Mouse (Mus musculus) testis, postnatal 14 days (tissue): ENCODE measurements around the gene Inpp5a.

Source experiments
- DNase-seq: peaks from one replicate; pipeline ENCODE4 v3.0.0; 2021; ENCODE audit warnings: low spot score

The Inpp5a gene

DNA sequence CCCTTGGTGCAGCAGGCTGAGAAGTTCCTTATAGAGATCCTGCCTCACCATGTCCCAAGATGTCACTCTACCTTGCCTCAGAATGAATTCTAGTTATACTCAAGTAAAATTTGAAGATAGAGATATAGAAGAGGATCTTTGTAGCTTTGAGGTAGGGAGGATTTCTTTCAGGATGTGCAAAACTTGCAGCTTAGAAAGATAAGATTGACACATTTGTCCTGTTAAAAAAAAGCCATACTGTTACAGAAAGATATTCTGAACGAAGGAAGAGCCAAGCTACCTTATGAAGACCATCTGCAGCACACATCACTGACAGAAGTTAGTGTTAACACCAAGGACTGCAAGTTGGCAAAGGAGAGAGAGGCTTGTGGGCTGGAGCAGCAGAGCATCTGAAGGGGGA lies 90.2 kb downstream of the Inpp5a start:
- no peak for DNase-seq

DNA sequence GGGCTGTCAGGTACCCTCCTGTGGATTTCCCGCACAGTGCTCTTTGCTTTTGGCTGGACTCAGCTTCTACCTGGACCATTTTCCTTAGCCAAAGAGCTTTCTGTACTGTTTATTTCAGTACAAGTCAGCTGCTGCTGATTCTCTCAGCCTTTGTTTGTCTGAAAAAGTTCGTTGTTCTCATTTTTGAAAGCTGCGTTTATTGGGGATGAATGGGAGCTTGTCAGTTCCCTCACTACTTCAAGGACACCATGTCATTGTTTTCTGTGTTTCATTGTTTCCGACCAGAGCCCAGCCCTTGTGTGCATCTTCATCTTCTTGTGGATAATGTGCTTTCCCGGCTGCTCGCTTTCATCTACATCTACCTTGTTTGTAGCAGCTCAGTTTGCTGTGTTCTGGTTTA lies 90.7 kb downstream of the Inpp5a start:
- no peak for DNase-seq

DNA sequence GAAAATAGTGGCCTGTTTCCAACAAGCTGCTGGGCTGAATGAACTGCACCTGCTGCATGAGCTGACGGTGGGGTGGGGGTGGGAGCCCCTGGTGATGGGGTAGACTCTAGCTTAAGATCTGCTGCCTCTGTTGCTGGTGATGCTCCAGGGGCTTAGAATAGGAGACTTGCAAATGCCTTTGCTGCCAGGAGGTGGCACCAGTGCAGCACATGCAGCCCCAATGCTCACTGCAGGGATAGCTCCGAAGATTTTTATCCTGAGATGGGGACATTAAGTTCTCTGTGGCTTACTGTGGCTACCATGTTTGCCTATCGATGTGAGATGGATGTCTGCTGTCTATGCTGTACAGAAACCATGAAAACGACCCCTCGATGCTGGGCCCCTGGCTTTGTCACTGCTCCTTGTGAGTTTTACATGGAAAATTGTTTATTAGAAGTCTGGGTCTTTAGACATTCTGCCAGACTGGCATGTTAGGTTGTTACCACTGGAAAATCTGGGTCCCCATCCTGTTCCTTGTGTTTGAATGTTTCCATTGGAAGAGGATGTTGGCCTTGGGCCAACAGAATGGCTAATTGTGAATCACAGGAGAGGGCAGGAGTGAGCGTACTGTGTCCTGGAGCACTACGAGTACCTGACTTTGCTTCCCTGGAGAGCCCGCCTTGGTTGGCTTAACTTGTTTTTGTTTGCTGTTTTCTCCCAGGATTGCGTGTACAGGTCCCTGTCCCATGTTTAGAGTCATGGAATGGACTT lies 95.5 kb downstream of the Inpp5a start:
- peak; percentile 28 for DNase-seq

DNA sequence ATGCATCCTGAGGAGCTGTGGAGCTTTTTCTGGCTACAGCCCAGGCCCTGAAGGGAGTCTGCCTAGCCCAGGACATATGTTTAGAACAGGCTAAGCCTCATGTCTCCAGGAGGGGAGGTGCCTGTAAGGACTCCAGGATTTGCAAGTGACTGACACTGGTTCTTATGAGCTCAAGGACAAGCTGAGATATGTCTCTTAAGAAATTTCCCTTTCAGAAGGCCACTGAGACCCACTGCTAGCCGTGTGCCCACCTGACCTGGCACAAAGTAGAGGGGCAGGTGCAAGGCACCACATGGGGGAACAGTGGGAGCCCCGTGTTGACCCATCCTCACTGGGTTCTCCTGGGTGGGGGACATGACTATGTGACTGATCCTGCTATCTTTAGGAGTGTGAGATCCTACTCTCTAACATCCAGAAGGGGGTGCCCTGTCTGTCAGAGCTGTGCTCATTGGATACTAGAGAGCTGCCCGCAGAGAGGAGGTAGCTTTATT lies 100.9 kb downstream of the Inpp5a start:
- DNase-seq, result no peak

DNA sequence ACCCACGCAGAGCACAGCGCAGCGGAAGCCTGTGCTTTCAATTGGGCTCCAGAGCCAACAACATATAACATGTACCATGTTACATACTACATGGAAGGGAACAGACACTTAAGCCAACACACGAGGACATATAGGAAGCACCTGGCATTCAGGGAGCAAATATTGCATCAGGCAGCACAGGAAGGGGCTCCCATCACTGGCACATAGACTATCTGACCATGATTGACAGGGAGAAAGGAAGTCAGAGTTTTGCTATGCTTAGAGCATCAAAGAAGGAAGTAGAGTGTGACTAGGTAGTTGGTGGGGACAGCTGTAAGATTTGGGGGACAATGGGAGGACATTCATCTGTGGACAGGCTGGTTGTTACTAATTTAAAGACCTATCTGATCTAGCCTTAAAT lies 103.4 kb downstream of the Inpp5a start:
- no peak for DNase-seq

DNA sequence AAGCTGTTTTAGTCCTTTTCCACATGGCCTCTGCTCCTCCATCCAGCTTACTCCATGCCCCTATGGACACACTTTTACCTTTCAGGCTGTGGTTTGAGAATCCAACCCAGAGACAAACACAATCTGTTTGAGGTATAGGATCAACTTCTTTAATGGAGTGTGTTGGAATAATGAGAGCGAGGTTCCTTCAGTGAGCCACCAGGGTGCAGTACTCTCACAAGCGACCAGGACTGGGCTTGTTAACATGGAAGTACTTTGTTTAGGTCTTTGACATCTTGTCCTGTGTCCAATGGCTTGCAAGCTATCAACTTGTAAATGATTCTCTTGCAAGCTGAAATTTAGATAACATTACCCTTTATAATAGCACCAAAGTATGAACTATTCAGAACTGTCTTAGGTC lies 104.0 kb downstream of the Inpp5a start:
- DNase-seq, result no peak

DNA sequence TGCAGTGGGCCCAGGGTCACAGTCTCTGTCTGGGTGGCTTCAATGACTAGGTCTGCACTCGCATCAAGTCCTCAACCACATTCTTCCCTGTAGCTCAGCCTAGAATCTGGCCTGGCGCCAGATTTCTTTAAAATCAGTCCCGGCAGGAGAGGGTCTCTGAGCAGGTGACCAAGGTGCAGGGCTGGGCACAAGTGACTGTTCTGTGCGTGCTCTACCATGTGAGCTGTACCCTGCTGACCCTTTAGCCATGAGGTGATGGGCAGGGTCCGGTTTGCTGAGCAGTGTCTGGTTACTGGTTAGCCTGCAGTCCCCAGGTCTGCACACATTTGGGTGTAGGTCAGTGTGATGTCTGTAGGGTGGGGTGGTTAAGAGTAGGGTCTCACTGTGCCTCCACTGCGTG lies 106.9 kb downstream of the Inpp5a start:
- DNase-seq, result no peak

DNA sequence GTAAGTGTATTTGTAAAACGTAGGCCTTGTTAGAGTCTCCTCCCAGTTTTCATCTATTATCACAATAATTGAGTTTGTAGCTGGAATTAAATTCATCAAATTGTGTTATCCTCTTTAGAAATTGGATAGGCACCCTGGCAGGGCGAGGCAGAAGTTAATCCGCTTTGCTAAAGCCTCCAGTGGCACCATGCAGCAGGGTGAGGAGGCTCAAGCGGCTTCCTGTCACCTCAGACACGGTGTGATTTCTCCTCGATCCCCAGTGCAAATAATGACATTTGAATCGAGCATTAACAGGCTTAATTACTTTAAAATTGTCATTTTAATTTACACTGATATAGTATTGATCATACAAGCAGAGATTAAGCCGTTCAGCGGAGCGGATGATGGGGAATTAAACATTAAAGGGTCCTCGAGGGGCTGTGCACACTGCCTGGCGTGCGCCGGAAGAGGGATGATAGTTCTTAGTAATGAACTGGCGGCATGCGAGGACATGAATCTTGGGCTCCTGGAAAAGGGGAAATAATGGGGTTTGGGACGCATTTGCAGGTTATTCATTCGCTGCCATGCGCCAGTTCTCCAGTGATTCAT lies 109.2 kb downstream of the Inpp5a start:
- DNase-seq, result no peak

DNA sequence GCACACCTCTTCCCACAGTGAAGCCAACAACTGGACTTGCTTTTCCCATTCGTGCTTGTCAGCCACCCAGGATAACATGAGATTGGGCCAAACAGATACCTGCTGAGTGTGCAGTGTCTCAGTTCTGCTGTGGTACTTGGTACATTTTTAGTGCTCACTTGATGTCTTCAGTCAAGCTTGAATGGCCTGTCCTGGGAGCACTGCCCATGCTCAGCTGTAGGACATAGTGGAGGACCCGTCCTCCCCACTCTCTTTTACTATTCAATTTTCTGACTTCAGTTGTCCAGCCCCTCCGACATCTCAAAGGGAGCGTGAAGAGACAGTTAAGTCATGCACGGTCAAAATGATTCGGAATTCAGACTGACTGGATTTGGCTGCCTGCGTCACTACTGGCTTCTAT lies 115.2 kb downstream of the Inpp5a start:
- DNase-seq, result no peak

DNA sequence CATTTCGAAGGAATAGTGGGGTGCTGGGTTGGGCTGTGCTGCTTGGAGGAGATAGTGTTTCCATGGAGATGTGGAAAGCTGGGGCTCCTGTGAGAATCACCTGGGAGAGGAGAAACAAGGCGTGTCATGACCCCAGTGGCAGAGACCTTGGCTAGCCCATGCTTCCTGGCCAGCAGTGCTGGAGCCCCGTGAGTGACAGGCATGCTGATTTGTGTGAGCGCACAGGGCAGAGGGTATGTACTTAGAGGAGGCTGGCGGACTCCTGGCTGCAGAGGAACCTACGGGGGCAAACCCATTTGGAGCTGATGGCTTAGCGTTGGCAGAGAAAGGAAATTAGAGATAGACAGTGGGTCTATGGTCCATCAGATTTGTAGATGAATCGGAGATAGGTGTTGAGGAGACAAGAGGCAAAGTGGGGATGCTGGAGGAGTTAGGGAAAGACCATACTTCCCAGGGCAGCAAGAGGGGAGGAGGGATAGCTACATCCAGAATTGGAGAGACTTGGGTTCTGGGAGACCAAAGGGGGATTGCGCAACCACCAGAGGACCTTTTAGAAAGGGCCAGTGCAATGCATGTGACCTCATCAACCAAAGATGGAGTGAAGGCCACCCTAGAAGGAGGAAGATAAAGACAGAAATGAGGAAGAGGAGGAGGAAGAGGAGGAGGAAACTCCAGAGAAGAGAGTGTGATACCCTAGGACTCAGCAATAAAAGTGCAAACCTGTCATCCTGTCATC lies 117.9 kb downstream of the Inpp5a start:
- no peak for DNase-seq

DNA sequence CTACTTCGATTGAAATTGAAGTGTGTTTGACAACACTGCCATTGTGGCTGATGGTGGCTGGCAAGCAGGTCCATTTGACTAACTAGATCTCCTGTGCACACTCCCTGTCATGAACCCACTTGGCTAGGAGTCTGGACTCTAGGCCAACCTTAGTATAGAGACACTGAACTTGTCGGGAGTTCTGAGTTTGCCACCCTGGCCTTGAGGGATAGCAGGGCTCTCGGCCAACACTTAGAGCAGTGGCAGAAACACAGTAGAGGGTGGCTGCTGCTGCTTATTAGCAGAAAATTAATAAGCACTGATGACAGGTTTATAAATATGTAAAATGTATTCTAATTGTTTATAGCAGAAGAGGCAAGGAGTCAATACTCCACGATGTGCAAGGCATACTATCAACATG lies 120.0 kb downstream of the Inpp5a start:
- no peak for DNase-seq

DNA sequence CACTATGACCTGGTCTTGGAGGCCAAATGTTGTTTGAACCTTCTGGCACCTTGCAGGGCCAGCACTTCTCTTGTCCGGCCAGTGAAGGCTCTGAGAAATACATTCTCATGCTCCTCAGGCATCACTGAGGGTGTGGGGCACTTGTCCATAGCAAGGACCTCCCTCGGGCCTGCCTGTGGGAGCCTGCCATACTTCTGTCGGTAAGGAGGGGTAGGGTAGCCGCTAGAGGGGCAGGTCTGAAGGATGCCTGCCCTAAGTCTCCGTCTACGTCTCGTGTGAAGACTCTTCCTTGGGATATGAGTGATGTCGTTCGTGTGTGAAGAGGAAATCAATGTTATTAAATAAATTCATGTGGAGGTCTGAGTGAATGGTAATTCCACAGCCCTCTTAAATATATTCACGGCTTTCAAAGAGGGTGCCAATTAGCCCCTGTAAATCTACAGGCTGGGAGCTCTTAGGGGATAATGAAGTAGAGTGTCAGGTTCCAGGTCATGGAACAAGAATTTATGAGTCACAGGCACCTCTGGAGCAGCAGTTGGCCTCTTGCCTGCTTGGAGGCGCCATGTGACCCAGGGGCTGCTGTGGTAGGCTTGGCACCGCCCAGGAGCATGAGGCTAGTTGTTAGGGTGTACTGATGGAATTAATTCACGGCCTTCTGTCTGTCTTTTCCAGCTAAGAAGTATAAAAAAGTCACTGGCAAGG lies 127.2 kb downstream of the Inpp5a start:
- DNase-seq, result no peak

DNA sequence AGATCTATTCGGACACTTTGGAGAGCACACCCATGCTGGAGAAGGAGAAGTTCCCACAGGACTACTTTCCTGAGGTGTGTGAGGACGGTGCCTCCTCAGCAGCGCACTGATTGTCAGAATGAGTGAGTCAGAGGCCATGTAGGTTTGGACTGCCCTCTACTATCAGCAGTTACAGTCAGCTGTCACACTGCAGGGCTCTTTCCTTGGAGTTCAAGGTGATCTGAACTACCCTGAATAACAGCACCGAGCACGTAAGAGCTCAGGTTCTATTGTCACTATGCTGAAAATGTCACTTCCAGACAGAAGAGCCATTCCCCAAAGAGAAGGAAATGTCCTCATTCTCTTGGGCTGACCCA lies 127.7 kb downstream of the Inpp5a start:
- no peak for DNase-seq

DNA sequence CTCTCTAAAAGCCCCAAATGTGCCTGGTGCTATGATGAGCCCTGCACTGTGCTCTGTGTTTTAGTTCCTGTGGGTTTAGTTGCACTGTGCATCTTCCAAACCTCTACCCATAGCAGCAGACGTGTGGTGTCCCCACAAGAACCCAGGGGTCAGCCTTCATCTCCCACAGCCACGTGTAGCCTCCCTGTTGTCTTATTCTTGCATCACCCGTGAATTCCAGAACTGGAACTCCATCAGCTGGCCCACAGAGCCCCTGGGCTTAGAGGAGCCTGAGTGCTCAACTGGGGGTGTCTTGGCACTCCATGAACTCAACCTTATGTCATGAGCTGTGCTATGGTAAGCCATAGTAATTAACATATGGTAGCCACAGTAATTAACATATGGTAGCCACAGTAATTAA lies 129.4 kb downstream of the Inpp5a start:
- DNase-seq, result no peak

DNA sequence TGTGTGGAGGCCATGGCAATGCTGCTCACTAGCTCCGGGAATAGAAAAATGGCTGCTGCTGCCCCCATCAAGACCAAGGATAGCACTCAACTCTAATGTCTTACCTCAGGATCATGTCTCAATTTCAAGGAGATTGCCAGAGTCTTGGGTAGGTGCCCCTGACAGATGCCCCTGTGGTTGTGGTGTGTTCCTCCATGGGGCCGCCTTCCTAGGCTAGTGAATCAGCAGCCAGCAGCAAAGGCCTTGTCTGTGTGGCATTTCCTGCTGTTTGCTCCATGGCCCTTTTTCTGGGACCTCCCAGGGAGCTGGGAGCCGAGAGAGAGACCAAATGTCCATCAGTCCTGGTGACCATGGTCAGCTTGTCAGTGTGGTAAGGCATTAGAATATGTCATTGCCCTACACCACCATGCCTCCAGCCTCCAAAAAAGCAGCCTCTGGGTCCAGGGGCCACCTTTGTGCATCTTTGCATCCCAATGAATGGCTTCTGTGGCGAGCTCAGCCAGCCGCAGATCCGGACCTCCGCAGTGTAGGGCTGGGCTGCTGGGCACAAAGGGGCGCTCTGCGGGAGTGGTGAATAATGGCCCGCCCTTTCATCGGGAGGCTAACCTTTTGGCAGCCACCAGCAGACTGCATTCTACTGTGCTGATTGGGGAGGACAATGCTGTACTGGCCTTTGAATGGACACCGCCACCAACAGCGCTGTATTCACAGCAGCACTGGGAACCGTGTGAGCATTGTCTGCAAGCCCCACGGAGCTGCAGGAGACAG lies 139.6 kb downstream of the Inpp5a start:
- DNase-seq, result no peak

DNA sequence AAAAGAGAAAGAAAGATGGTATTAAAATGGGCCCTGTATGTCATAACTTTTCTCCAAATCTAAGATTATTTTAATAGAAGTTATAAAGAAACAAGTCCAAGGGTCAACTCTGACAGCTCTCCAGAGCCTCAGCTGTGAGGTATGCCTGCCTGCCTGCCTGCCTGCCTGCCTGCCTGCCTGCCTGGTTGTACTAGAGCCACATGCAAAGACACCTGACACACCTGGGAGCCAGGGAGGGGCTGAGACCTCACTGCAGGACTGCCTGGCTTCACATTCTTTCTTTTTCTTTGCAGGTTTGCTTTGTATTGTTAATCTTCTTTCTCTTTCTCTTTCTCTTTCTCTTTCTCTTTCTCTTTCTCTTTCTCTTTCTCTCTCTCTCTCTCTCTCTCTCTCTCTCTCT lies 140.3 kb downstream of the Inpp5a start:
- no peak for DNase-seq

DNA sequence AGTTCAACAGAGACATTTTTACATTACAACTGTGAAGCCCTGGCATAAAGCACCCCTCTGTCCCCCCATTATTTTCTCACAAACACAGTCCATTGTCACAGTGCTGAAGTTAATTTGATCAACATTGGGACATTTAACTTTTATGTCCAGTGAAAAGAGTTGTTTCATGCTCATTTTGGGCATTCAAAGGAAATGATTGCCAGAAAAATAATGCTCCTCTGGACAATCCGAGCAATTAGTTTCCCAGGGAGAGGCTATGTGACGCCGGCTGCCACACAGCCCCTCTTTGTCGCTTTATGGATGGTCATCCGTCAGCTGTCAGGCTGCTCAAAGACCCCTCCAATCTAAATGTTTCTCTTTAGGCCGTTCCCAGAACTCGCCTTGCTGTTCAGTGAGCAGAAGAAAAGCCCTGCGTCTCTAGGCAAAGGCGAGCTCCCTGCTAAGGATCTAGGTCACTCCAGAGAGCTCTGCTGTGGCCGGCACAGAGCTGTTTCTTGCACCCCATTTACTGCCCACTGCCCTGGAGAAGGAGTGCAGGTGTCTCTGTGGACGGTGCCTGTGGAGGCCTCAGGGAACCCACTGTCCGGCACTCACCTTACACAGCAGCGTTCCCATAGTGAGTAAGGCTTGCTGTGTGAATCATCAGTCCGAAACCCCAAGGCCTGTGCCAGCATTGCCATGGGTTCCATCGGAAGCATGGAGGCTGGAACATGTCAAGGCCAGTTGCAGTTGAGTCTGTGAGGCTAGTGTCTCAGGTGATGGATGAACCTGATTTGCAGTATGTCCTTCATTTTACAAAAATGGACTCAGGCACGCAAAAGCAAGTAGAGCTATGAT lies 141.9 kb downstream of the Inpp5a start:
- DNase-seq, result no peak

DNA sequence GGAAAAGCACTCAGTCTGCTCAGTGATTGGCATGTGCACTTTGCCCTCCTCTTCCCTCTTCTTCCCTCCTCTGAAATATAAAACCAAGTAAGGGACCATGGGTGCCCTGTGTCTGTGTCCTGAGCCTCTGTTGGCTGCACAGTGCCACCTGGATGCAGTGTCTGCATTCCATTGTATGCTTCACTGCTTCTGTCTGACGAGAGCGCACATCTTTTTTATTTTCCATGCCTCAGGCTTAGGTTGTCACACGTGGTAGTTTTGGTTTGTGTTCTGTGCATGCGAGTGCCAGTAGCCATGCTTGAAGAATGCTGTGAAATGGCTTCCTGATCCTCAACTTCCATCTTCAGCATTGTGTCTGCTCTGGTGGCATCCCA lies 142.5 kb downstream of the Inpp5a start:
- DNase-seq, result no peak

DNA sequence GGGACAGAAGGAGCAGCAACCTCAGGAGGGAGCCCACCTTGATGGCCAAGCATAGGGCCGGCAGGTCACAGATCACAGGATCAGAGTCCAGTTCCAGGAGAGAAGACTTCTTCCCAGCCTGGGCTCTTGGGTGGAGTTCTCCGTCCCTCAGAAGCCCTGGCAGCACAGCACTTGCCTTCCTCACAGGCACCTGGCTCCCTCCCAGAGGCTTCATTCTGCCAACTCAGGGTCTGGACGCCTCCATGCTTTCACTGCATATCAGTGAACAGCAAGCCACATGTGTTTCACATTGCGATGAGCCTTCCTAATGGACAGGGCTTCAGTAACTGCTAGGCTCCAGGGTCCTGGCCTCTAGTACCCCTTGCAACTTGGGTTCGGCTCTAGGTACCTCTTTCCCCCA lies 147.4 kb downstream of the Inpp5a start:
- no peak for DNase-seq

DNA sequence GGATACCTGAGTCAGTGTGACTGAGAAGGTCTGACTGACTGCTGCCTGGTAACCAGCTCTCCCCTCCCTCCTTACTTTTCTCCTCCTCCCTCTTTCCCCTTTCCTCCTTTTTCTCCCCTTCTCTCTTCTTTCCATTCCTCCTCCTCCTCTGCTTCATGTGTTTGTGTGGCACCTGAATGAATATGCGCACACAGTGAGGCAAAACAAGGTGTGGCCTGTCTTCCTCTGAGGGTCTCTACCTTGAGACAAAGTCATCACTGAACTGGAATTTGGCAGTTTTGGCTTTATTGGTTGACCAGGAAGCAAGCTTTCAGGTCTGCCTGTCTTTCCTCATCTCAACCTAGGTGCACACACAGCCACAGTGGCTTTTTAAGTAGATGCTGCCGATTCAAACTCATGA lies 147.9 kb downstream of the Inpp5a start:
- no peak for DNase-seq

DNA sequence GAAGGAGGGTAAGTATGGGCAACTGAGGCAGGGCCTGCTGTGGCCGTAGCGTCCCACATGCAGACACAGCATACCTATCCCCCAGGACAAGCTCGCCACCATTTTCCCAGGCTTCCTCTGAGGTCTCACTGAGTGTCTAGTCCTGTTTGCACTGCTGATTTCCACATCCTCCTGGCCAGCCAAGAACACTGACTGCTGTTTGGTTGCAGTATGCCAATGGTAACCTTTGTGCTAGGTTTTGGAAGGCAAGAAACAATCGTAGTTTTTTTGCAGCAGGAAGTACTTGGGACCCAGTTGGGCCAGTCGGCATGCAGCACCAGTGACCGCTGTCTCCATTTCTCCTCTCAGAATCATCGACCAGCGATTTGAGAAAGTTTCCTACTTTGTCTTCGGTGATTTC lies 148.9 kb downstream of the Inpp5a start:
- DNase-seq, result no peak
